Mouse (Mus musculus) midbrain, embryonic 14.5 days (tissue): ENCODE measurements around the gene Arl9. TPM values are rescaled to one million over a fixed set of nuclear protein-coding genes. Genes with fewer than 3 reads are reported as not detected.

Experiments
- ATAC-seq: fragments of 200-750 bp; cut with Nextera tagmentation; 2 replicates; pipeline ENCODE4 v1.8.0; 2017; ENCODE audit warnings: moderate number of reproducible peaks, moderate library complexity; ENCODE audit not compliant: low FRiP score, low TSS enrichment
- DNase-seq: peaks from one replicate; pipeline ENCODE4 v3.0.0-alpha.2; 2015
- H3K27ac ChIP-seq: fragments of 300-500 bp; sonication (generic); replicated peaks from 2 replicates; pipeline ENCODE4 v1.5.1; 2014; ENCODE audit warnings: mild to moderate bottlenecking, low read depth, low read length, moderate library complexity
- H3K27me3 ChIP-seq: fragments of 300-500 bp; sonication (generic); 2 replicates; pipeline ENCODE4 v1.6.1; 2014; ENCODE audit warnings: low read length, control low read depth, mixed read lengths; ENCODE audit not compliant: control insufficient read depth, insufficient read depth
- H3K36me3 ChIP-seq: fragments of 300-500 bp; sonication (generic); 2 replicates; pipeline ENCODE4 v1.6.1; 2014; ENCODE audit warnings: low read length, control low read depth; ENCODE audit not compliant: control insufficient read depth, insufficient read depth
- H3K4me1 ChIP-seq: fragments of 300-500 bp; sonication (generic); 2 replicates; pipeline ENCODE4 v1.6.1; 2014; ENCODE audit warnings: mild to moderate bottlenecking, antibody characterized with exemption, low read length, control low read depth; ENCODE audit not compliant: control insufficient read depth, insufficient read depth
- H3K4me2 ChIP-seq: fragments of 300-500 bp; sonication (generic); 2 replicates; pipeline ENCODE4 v1.6.1; 2014; ENCODE audit warnings: mild to moderate bottlenecking, low read length, moderate library complexity
- H3K4me3 ChIP-seq: fragments of 300-500 bp; sonication (generic); replicated peaks from 2 replicates; pipeline ENCODE4 v1.5.1; 2014; ENCODE audit warnings: low read depth, low read length
- H3K9ac ChIP-seq: fragments of 300-500 bp; sonication (generic); replicated peaks from 2 replicates; pipeline ENCODE4 v1.6.1; 2014; ENCODE audit warnings: mild to moderate bottlenecking, low read length, moderate library complexity
- H3K9me3 ChIP-seq: fragments of 300-500 bp; sonication (generic); 2 replicates; pipeline ENCODE4 v1.6.1; 2016; ENCODE audit warnings: low read length, control low read depth, mixed read lengths; ENCODE audit not compliant: control insufficient read depth
- WGBS: fragments of 180-500 bp; shearing (Covaris S2); extraction: QIAGEN DNeasy Blood & Tissue Kit; methylation state at CpG from one replicate; pipeline ENCODE4 v1.1.7; 2014; 5-methylcytosine and 5-hydroxymethylcytosine counted together
- polyA plus RNA-seq: library from polyadenylated mRNA; unstranded; fragments of >200 nt; fragmentation: Nextera tagmentation; extraction: Ambion mirVana; gene quantifications from 2 replicates; pipeline ENCODE4 v1.2.1, GENCODE M21; 2014

Arl9 gene
- polyA plus RNA-seq, 1 experiment from 2014 or later: not detected

DNA sequence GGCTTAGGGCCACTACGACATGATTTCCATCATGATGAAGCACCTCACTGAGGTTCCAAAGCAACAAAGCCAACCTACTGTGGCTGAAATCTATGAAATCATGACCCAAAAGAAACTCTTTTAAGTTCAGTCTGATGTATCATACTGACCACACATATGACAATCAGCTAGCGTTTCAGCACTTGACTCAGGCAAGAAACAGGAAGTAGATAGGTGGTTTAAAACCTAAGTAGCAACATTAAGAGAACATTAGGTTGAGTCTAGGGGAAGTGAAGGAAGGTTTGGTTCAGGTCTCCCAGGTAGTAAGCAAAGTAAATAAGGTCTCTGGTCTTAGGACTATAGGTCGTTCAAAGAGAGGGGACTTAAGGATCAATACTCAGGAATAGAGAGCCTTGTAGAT, 30.4 kb upstream of the Arl9 start:
- DNase-seq (no peak), ATAC-seq (no peak)
- H3K27me3 ChIP-seq: no peaks in the 10 kb centered on the region
- H3K9me3 ChIP-seq: no peaks in the 10 kb centered on the region
- H3K4me1 ChIP-seq: peaks cover 12% of the 10 kb centered on the region
- peak overlapping the region; percentile 95 for H3K4me2 ChIP-seq
- WGBS: 68% methylated on average over 3 of the region's 3 CpGs
- H3K4me3 ChIP-seq: peak overlapping the region; percentile 93
- H3K27ac ChIP-seq: no peak overlapping the region
- H3K9ac ChIP-seq: peak overlapping the region; percentile 79; the same call in 1 of the 2 replicates
- H3K36me3 ChIP-seq: peaks cover 23% of the 10 kb centered on the region

DNA sequence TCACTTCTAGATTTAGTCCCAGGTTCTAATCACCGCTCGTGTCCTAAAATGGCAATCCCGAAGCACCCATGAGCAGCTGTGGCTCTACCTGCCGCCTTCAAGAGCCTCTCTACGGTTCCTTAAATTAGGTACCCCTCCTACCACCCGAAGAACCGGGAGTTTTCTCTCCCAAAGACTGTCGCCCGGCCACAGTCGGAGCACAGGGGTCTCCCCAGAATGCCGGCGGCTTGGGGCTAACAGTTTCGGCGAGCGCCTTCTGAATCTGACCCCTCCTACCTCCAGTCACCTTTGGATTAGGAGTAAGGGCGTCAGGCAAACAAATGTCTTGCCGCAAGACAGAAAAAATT, 29.7 kb upstream of the Arl9 start:
- peak overlapping the region; percentile 1; the same call in 1 of the 2 replicates for H3K27ac ChIP-seq
- H3K9me3 ChIP-seq: no peaks in the 10 kb centered on the region
- H3K27me3 ChIP-seq: no peaks in the 10 kb centered on the region
- ATAC-seq (no peak), DNase-seq (no peak)
- peak overlapping the region; percentile 93 for H3K4me3 ChIP-seq
- H3K36me3 ChIP-seq: peaks cover 19% of the 10 kb centered on the region
- 3% methylated on average over 17 of the region's 17 CpGs for WGBS
- peak overlapping the region; percentile 95 for H3K4me2 ChIP-seq
- peak overlapping the region; percentile 79 for H3K9ac ChIP-seq
- peaks cover 12% of the 10 kb centered on the region for H3K4me1 ChIP-seq

DNA sequence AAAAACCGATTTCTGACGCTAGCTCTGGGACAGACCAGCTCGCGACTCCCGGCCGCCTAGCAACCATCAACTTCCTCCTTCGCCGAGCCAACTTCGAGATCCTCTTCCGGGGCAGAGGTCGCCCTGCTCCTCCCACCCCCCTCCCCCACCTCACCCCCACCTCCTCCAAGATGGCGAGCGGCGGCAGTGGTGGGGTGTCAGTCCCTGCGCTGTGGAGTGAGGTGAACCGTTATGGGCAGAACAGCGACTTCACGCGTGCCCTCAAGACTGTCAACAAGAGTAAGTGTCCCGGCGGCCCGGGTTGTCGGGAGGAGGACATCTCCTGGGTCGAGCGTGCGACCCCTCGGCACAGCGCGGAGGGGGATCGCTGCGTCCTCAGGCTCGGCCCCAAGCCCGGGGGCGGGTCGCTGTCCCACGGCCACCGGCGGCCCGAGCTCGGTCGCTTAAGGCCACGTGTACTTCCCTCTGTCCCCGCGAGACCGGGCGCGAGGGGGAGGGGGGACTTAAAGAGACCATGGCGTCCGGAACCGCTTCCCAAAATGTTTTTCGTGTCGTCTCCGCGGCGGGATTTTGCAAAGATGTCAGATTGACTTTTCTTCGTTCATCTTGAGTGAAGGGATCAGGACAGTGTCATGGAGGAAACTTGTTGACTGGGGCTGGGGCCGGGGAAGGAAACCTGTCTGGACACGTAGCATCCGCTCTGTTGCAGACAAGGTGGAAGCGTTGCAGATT, 29.1 kb upstream of the Arl9 start, which contains the start of gene Srp72:
Gene Srp72 (plus strand): TSS at position 130 of the 732 bp plus-strand sequence.
- H3K27me3 ChIP-seq: no peaks in the 10 kb centered on the region
- no peaks in the 10 kb centered on the region for H3K9me3 ChIP-seq
- DNase-seq (peak; percentile 95), ATAC-seq (peak; percentile 95)
- peak within 1 kb of the TSS; percentile 95 for H3K4me2 ChIP-seq
- H3K9ac ChIP-seq: peak within 1 kb of the TSS; percentile 79
- H3K4me1 ChIP-seq: peaks cover 12% of the 10 kb centered on the region
- peak within 1 kb of the TSS; percentile 93 for H3K4me3 ChIP-seq
- under 1% methylated on average over 60 of the region's 60 CpGs for WGBS
- peak within 1 kb of the TSS; percentile 89 for H3K27ac ChIP-seq
- H3K36me3 ChIP-seq: peaks cover 19% of the 10 kb centered on the region

DNA sequence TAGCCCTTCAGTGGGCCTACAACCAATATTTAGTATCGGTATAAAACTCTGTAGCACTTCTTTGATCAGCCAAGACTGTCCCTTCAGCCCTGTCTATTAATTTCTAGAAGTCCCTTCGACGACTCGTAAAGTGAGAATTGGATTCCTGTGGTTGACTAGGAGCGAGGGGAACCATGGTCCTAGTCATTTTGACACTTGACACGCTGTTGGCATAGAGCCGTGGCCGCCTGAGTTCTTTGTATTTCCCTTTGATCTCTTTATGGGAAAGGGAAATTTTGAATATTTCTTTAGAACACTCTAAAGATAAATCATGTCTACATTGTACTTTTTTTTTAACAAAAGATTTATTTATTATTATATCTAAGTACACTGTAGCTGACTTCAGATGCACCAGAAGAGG, 28.1 kb upstream of the Arl9 start:
- Histone ChIP-seq H3K4me3 (peak overlapping the region; percentile 93; the same call in 1 of the 2 replicates), H3K27ac (no peak overlapping the region), H3K4me2 (peak overlapping the region; percentile 95), H3K27me3 (no peaks in the 10 kb centered on the region), H3K4me1 (peaks cover 12% of the 10 kb centered on the region), H3K36me3 (peaks cover 21% of the 10 kb centered on the region), H3K9ac (no peak overlapping the region), H3K9me3 (no peaks in the 10 kb centered on the region)
- DNase-seq: no peak
- WGBS: 87% methylated on average over 8 of the region's 8 CpGs
- ATAC-seq: no peak

DNA sequence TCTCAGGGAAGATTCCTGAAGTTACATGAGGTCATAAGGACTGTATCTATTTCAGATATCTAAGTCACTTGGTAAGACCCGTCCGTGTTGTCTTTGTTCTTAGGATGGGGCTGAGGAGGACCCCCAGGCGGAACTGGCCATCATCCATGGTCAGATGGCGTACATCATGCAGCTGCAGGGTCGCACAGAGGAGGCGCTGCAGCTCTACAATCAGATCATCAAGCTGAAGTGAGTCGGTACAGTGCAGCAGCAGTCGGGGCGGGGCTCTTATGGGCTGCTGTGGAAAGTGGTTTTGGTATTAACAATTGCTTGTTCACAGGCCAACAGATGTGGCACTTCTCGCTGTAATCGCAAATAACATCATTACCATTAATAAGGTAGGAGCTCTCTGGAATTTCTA, 19.8 kb upstream of the Arl9 start:
- no peaks in the 10 kb centered on the region for H3K9me3 ChIP-seq
- no peak overlapping the region for H3K4me2 ChIP-seq
- H3K27me3 ChIP-seq: no peaks in the 10 kb centered on the region
- DNase-seq: no peak
- no peak for ATAC-seq
- H3K27ac ChIP-seq: no peak overlapping the region
- H3K4me1 ChIP-seq: no peaks in the 10 kb centered on the region
- WGBS: 96% methylated on average over 11 of the region's 11 CpGs
- no peak overlapping the region for H3K4me3 ChIP-seq
- H3K9ac ChIP-seq: no peak overlapping the region
- H3K36me3 ChIP-seq: peaks cover 73% of the 10 kb centered on the region

DNA sequence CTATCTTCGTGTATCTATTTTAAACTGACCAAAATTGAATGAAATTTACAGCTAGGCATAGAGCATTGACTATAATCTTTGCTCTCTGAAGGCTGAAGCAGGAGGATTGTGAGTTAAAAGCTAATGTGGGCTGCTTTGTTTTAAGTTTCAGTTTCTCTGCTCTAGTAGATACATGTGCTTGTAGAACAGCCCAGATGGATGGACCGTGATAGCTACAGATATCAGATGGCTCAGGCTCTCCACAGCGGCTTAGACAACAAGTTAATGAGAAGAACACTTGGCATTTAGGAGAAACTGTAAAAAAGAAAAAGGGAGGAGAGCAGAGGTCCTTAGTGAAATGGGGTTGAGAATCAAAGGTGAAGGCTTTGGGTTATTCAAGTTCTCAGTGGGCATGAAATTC, 13.1 kb upstream of the Arl9 start:
- ATAC-seq: no peak
- peaks cover 81% of the 10 kb centered on the region for H3K36me3 ChIP-seq
- 97% methylated on average over 3 of the region's 3 CpGs for WGBS

DNA sequence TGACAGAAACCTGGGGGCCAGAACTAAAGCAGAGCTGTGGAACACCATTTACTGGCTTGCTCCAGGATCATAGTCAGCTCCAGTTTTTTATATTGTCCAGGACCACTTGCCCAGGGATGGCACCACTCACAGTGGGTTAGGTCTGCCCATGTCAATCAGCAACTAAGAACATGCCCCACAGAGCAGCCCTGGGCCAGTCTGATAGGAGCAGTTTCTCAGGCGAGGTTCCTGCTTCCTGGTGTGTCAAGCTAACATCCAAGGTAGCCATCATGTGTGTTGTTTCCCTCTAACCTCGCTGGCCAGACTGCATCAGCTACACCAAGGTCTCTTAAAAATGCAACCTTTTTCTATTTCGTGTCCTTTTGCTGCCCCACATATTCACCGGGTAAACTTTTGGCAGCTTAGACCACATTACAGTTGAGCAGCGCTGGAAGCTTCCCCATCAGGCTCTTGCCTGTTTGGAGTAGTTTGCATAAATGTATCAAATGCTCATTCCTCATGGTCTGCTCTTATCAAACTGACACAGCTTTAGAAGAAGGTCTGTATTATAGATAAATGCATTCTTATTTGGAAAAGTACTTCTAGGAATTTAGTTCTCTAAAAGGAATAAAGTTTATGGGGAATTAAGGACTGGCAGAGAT, 10.6 kb upstream of the Arl9 start:
- 95% methylated on average over 5 of the region's 5 CpGs for WGBS
- no peak overlapping the region for H3K27ac ChIP-seq
- H3K27me3 ChIP-seq: no peaks in the 10 kb centered on the region
- no peak for DNase-seq
- ATAC-seq: no peak
- no peaks in the 10 kb centered on the region for H3K9me3 ChIP-seq
- no peaks in the 10 kb centered on the region for H3K4me1 ChIP-seq
- H3K4me3 ChIP-seq: no peak overlapping the region
- H3K36me3 ChIP-seq: peaks cover 87% of the 10 kb centered on the region
- no peak overlapping the region for H3K9ac ChIP-seq
- H3K4me2 ChIP-seq: no peak overlapping the region

More for the DNA sequence above, 13.1 kb upstream of the Arl9 start:
- Histone ChIP-seq H3K9ac (no peak overlapping the region), H3K9me3 (no peaks in the 10 kb centered on the region), H3K27me3 (no peaks in the 10 kb centered on the region), H3K4me2 (no peak overlapping the region), H3K4me3 (no peak overlapping the region), H3K4me1 (no peaks in the 10 kb centered on the region), H3K27ac (no peak overlapping the region)
- DNase-seq: no peak

DNA sequence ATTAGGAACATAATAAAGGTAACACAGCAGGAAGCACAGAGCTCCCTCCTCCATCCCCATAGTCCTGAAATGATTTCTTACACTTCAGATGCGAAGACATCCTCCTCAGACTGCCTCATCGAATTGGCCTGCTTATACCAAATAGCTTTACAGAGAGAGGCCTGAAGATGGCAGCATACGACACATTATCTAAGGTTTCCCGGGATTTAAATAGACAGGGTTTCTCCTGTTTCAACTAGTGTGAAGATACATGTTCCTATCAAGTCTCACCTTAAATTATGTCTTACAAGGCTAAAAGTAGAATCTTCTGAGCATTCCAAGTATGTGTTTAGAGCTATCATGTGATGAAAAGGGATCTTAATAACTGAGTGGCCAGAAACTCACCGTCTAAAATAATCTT, 5.4 kb upstream of the Arl9 start:
- no peaks in the 10 kb centered on the region for H3K27me3 ChIP-seq
- peaks cover 65% of the 10 kb centered on the region for H3K36me3 ChIP-seq
- H3K9ac ChIP-seq: no peak overlapping the region
- no peak overlapping the region for H3K4me2 ChIP-seq
- no peaks in the 10 kb centered on the region for H3K4me1 ChIP-seq
- 51% methylated on average over 5 of the region's 5 CpGs for WGBS
- no peaks in the 10 kb centered on the region for H3K9me3 ChIP-seq
- DNase-seq (peak; percentile 89), ATAC-seq (no peak)
- H3K4me3 ChIP-seq: no peak overlapping the region
- no peak overlapping the region for H3K27ac ChIP-seq

DNA sequence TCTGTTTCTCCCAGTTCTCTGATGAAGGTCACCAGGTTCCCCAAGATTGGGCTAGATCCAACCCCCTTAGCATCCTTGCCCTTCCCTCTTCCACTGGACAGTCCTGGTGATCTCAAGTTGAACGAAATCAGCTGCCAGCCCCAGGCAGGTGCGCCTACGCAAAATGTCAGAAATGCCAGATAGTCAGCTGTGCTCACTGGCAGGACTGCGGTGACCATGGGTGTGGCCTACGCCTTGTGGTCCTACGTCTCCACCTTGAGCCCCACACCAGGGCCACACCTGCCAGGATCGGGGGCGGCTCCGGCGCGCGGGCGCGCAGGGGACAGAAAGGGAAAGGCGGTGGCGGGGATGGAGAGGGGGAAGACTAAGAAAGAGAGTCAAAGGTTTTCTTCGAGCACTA, 2.7 kb upstream of the Arl9 start:
- 93% methylated on average over 17 of the region's 17 CpGs for WGBS
- Histone ChIP-seq H3K9me3 (no peaks in the 10 kb centered on the region), H3K4me2 (no peak overlapping the region), H3K4me3 (no peak overlapping the region), H3K27ac (no peak overlapping the region), H3K36me3 (peaks cover 38% of the 10 kb centered on the region), H3K27me3 (no peaks in the 10 kb centered on the region), H3K9ac (no peak overlapping the region), H3K4me1 (no peaks in the 10 kb centered on the region)
- no peak for DNase-seq
- no peak for ATAC-seq
